Mouse (Mus musculus): ENCODE data around the gene Kcnip4. TPM values are rescaled to one million over a fixed set of nuclear protein-coding genes. Genes with fewer than 3 reads are reported as not detected.

Kcnip4 gene
- polyA plus RNA-seq, 1 experiment from 2014 or later = 0.05 TPM

- TF ChIP-seq CTCF (IDR thresholded peaks at IDR 0.05; ENCODE audit: low read depth) = no peak
- no peak for TF ChIP-seq EP300 (IDR thresholded peaks at IDR 0.05; ENCODE audit: low read depth)
- Histone ChIP-seq H3K9me3 (ENCODE audit: low read length) (no peaks in the 10 kb centered on the region), H3K9ac (replicated peaks) (no peak overlapping the region), H3K4me3 (ENCODE audit: low read depth, low read length) (no peak overlapping the region), H3K27me3 (ENCODE audit: insufficient read depth, low read length) (no peaks in the 10 kb centered on the region), H3K36me3 (replicated peaks; ENCODE audit: insufficient read depth, low read length) (no peaks in the 10 kb centered on the region), H3K27ac (ENCODE audit: low read depth) (no peak overlapping the region), H3K4me1 (ENCODE audit: insufficient read depth) (no peaks in the 10 kb centered on the region), H3K4me2 (ENCODE audit: low read depth, low read length) (no peak overlapping the region)
- 73% methylated on average over 2 of the region's 2 CpGs for WGBS (ENCODE audit: insufficient replicate concordance)
- no peak for ATAC-seq
- DNase-seq = no peak
Observed at GRCm38 (mm10) chr5:49317869-49318268, 206.8 kb downstream of the Kcnip4 start.

GRCm38 (mm10) chr5:49306796-49307195, 217.9 kb downstream of the Kcnip4 start:
- no peak overlapping the region for H3K4me3 ChIP-seq (ENCODE audit: low read depth, low read length)
- 80% methylated on average over 1 of the region's 1 CpGs for WGBS (ENCODE audit: insufficient replicate concordance)
- TF ChIP-seq CTCF (IDR thresholded peaks at IDR 0.05; ENCODE audit: low read depth) (no peak), EP300 (IDR thresholded peaks at IDR 0.05; ENCODE audit: low read depth) (no peak)
- no peaks in the 10 kb centered on the region for H3K36me3 ChIP-seq (replicated peaks; ENCODE audit: insufficient read depth, low read length)
- no peak overlapping the region for H3K9ac ChIP-seq (replicated peaks)
- no peak overlapping the region for H3K4me2 ChIP-seq (ENCODE audit: low read depth, low read length)
- no peak overlapping the region for H3K27ac ChIP-seq (ENCODE audit: low read depth)
- no peak for DNase-seq
- H3K9me3 ChIP-seq (ENCODE audit: low read length) = no peaks in the 10 kb centered on the region
- H3K4me1 ChIP-seq (ENCODE audit: insufficient read depth) = no peaks in the 10 kb centered on the region
- no peak for ATAC-seq
- no peaks in the 10 kb centered on the region for H3K27me3 ChIP-seq (ENCODE audit: insufficient read depth, low read length)

GRCm38 (mm10) chr5:49305321-49305720, 219.4 kb downstream of the Kcnip4 start:
- no peaks in the 10 kb centered on the region for H3K4me1 ChIP-seq (ENCODE audit: insufficient read depth)
- TF ChIP-seq CTCF (IDR thresholded peaks at IDR 0.05; ENCODE audit: low read depth) (no peak), EP300 (IDR thresholded peaks at IDR 0.05; ENCODE audit: low read depth) (no peak)
- no peak for ATAC-seq
- H3K9me3 ChIP-seq (ENCODE audit: low read length) = no peaks in the 10 kb centered on the region
- 44% methylated on average over 2 of the region's 2 CpGs for WGBS (ENCODE audit: insufficient replicate concordance)
- H3K27ac ChIP-seq (ENCODE audit: low read depth) = no peak overlapping the region
- no peak for DNase-seq
- H3K9ac ChIP-seq (replicated peaks) = no peak overlapping the region
- H3K4me3 ChIP-seq (ENCODE audit: low read depth, low read length) = no peak overlapping the region
- no peaks in the 10 kb centered on the region for H3K36me3 ChIP-seq (replicated peaks; ENCODE audit: insufficient read depth, low read length)
- no peaks in the 10 kb centered on the region for H3K27me3 ChIP-seq (ENCODE audit: insufficient read depth, low read length)
- H3K4me2 ChIP-seq (ENCODE audit: low read depth, low read length) = no peak overlapping the region

- Histone ChIP-seq H3K4me2 (ENCODE audit: low read depth, low read length) (no peak overlapping the region), H3K4me3 (ENCODE audit: low read depth, low read length) (no peak overlapping the region), H3K36me3 (replicated peaks; ENCODE audit: insufficient read depth, low read length) (no peaks in the 10 kb centered on the region), H3K27ac (ENCODE audit: low read depth) (no peak overlapping the region), H3K9ac (replicated peaks) (no peak overlapping the region), H3K27me3 (ENCODE audit: insufficient read depth, low read length) (no peaks in the 10 kb centered on the region), H3K4me1 (ENCODE audit: insufficient read depth) (no peaks in the 10 kb centered on the region), H3K9me3 (ENCODE audit: low read length) (no peaks in the 10 kb centered on the region)
- no peak for ATAC-seq
- DNase-seq = no peak
- 66% methylated on average over 4 of the region's 4 CpGs for WGBS (ENCODE audit: insufficient replicate concordance)
- no peak for TF ChIP-seq CTCF (IDR thresholded peaks at IDR 0.05; ENCODE audit: low read depth)
- TF ChIP-seq EP300 (IDR thresholded peaks at IDR 0.05; ENCODE audit: low read depth) = no peak
Observed at GRCm38 (mm10) chr5:49298654-49299053, 226.1 kb downstream of the Kcnip4 start.

GRCm38 (mm10) chr5:49292421-49292820, 232.3 kb downstream of the Kcnip4 start:
- Histone ChIP-seq H3K9ac (replicated peaks) (no peak overlapping the region), H3K27me3 (ENCODE audit: insufficient read depth, low read length) (no peaks in the 10 kb centered on the region), H3K4me1 (ENCODE audit: insufficient read depth) (no peaks in the 10 kb centered on the region), H3K36me3 (replicated peaks; ENCODE audit: insufficient read depth, low read length) (no peaks in the 10 kb centered on the region), H3K4me3 (ENCODE audit: low read depth, low read length) (no peak overlapping the region), H3K4me2 (ENCODE audit: low read depth, low read length) (no peak overlapping the region), H3K27ac (ENCODE audit: low read depth) (no peak overlapping the region), H3K9me3 (ENCODE audit: low read length) (no peaks in the 10 kb centered on the region)
- no peak for TF ChIP-seq CTCF (IDR thresholded peaks at IDR 0.05; ENCODE audit: low read depth)
- TF ChIP-seq EP300 (IDR thresholded peaks at IDR 0.05; ENCODE audit: low read depth) = no peak
- DNase-seq = no peak
- WGBS (ENCODE audit: insufficient replicate concordance) = 77% methylated on average over 2 of the region's 2 CpGs
- ATAC-seq = no peak

- Histone ChIP-seq H3K36me3 (replicated peaks; ENCODE audit: insufficient read depth, low read length) (no peaks in the 10 kb centered on the region), H3K9ac (replicated peaks) (no peak overlapping the region), H3K4me3 (ENCODE audit: low read depth, low read length) (no peak overlapping the region), H3K27me3 (ENCODE audit: insufficient read depth, low read length) (no peaks in the 10 kb centered on the region), H3K27ac (ENCODE audit: low read depth) (no peak overlapping the region), H3K4me2 (ENCODE audit: low read depth, low read length) (no peak overlapping the region), H3K4me1 (ENCODE audit: insufficient read depth) (no peaks in the 10 kb centered on the region), H3K9me3 (ENCODE audit: low read length) (no peaks in the 10 kb centered on the region)
- DNase-seq (no peak), ATAC-seq (no peak)
- no peak for TF ChIP-seq EP300 (IDR thresholded peaks at IDR 0.05; ENCODE audit: low read depth)
- TF ChIP-seq CTCF (IDR thresholded peaks at IDR 0.05; ENCODE audit: low read depth) = no peak
- WGBS (ENCODE audit: insufficient replicate concordance) = 72% methylated on average over 3 of the region's 3 CpGs
Observed at GRCm38 (mm10) chr5:49291801-49292200, 232.9 kb downstream of the Kcnip4 start.

All from liver, postnatal 0 days (tissue).